Comparison of ENCODE assay signal across 8 mouse cellular contexts in genomic region chr11:78163681-78164603, GRCm38 (mm10). TPM values are rescaled to one million over a fixed set of nuclear protein-coding genes. Genes with fewer than 3 reads are reported as not detected.
DNase-seq lines count a peak whose midpoint lies in the region; ATAC-seq and TF ChIP-seq lines count a peak whose summit lies in the region.
"Had no signal": no experiment of that assay in that cellular context is flagged by ENCODE, and none has a peak within 500 bp of the region (broad histone marks: within the 10 kb centered on the region; RNA-seq: fewer than 3 reads in every experiment).

No protein-coding gene starts in this region.

- peak overlapping the region; percentile 99 for H3K27ac ChIP-seq in forebrain, embryonic 13.5 days
- peak overlapping the region; percentile 97 for H3K27ac ChIP-seq in hindbrain, embryonic 12.5 days
- H3K27ac ChIP-seq: macrophage had no signal

- no peak for TF ChIP-seq CTCF in E14TG2a.4 (conservative IDR thresholded peaks at IDR 0.05; ENCODE audit: low read length)

- no peaks in the 10 kb centered on the region for H3K9me3 ChIP-seq in E14TG2a.4 (ENCODE audit: low read length)
- no peaks in the 10 kb centered on the region for H3K9me3 ChIP-seq in forebrain, embryonic 13.5 days (replicated peaks)
- no peaks in the 10 kb centered on the region for H3K9me3 ChIP-seq in hindbrain, embryonic 12.5 days (replicated peaks)

- peak overlapping the region; percentile 98 for H3K4me3 ChIP-seq in E14TG2a.4 (replicated peaks; ENCODE audit: low read length)
- peak overlapping the region; percentile 99 for H3K4me3 ChIP-seq in forebrain, embryonic 13.5 days
- H3K4me3 ChIP-seq in hindbrain, embryonic 12.5 days, result peak overlapping the region; percentile 95

- H3K9ac ChIP-seq in forebrain, embryonic 13.5 days, result peak overlapping the region; percentile 99
- peak overlapping the region; percentile 99 for H3K9ac ChIP-seq in hindbrain, embryonic 12.5 days

- ATAC-seq in forebrain, embryonic 13.5 days, result peak; percentile 39
- ATAC-seq in hindbrain, embryonic 12.5 days (ENCODE audit: low FRiP score), result peak; percentile 77

- peaks cover 85% of the 10 kb centered on the region for H3K4me1 ChIP-seq in E14TG2a.4 (replicated peaks; ENCODE audit: low read depth, low read length)
- peaks cover 39% of the 10 kb centered on the region for H3K4me1 ChIP-seq in forebrain, embryonic 13.5 days
- peaks cover 34% of the 10 kb centered on the region for H3K4me1 ChIP-seq in hindbrain, embryonic 12.5 days

- WGBS in forebrain, embryonic 13.5 days, result 0% methylated on average over 22 of the region's 22 CpGs
- 0% methylated on average over 22 of the region's 22 CpGs for WGBS in hindbrain, embryonic 12.5 days

- peak; percentile 89 for DNase-seq in ZHBTc4 (ENCODE audit: low read depth, low spot score)
- peak; percentile 72 for DNase-seq in liver
- peak; percentile 84 for DNase-seq in neural tube, embryonic 10.5 days (ENCODE audit: extremely low spot score, low spot score)
- peak; percentile 88 for DNase-seq in thymus, postnatal 14 days

- no peaks in the 10 kb centered on the region for H3K27me3 ChIP-seq in E14TG2a.4 (ENCODE audit: insufficient read depth, low read length)
- H3K27me3 ChIP-seq in forebrain, embryonic 13.5 days, result no peaks in the 10 kb centered on the region
- H3K27me3 ChIP-seq in hindbrain, embryonic 12.5 days, result no peaks in the 10 kb centered on the region

- peak overlapping the region; percentile 81 for H3K4me2 ChIP-seq in forebrain, embryonic 13.5 days
- H3K4me2 ChIP-seq in hindbrain, embryonic 12.5 days (replicated peaks), result peak overlapping the region; percentile 84

- H3K36me3 ChIP-seq in E14TG2a.4 (ENCODE audit: insufficient read depth, low read length), result peaks cover 57% of the 10 kb centered on the region
- H3K36me3 ChIP-seq in forebrain, embryonic 13.5 days (ENCODE audit: poor library complexity, severe bottlenecking), result peaks cover 36% of the 10 kb centered on the region
- peaks cover 36% of the 10 kb centered on the region for H3K36me3 ChIP-seq in hindbrain, embryonic 12.5 days

RNA-seq across cellular contexts. Expression of gene Traf4, which starts 1.4 kb away (rescaled TPM):
- 114 and 121 TPM in 2 replicates for polyA plus RNA-seq in forebrain, embryonic 13.5 days (2015; fragmentation: Nextera tagmentation; extraction: Ambion mirVana)
- 149 and 152 TPM in 2 replicates for polyA plus RNA-seq in hindbrain, embryonic 12.5 days (2016; fragmentation: Nextera tagmentation; extraction: Ambion mirVana)

RNA-seq across cellular contexts. Expression of gene Nek8, which starts 12.5 kb away (rescaled TPM):
- 5.4 and 8.7 TPM in 2 replicates for polyA plus RNA-seq in forebrain, embryonic 13.5 days (2015; fragmentation: Nextera tagmentation; extraction: Ambion mirVana)
- 10.7 and 12.9 TPM in 2 replicates for polyA plus RNA-seq in hindbrain, embryonic 12.5 days (2016; fragmentation: Nextera tagmentation; extraction: Ambion mirVana)

RNA-seq across cellular contexts. Expression of gene Tlcd1, which starts 12.6 kb away (rescaled TPM):
- 4.7 and 7.6 TPM in 2 replicates for polyA plus RNA-seq in forebrain, embryonic 13.5 days (2015; fragmentation: Nextera tagmentation; extraction: Ambion mirVana)
- polyA plus RNA-seq in hindbrain, embryonic 12.5 days (2016; fragmentation: Nextera tagmentation; extraction: Ambion mirVana), result 9.4 and 10.2 TPM in 2 replicates

RNA-seq across cellular contexts. Expression of gene Rpl23a, which starts 19.4 kb away (rescaled TPM):
- 970 and 1,119 TPM in 2 replicates for polyA plus RNA-seq in forebrain, embryonic 13.5 days (2015; fragmentation: Nextera tagmentation; extraction: Ambion mirVana)
- polyA plus RNA-seq in hindbrain, embryonic 12.5 days (2016; fragmentation: Nextera tagmentation; extraction: Ambion mirVana), result 894 and 983 TPM in 2 replicates

RNA-seq across cellular contexts. Expression of gene Rab34, which starts 24.3 kb away (rescaled TPM):
- polyA plus RNA-seq in forebrain, embryonic 13.5 days (2015; fragmentation: Nextera tagmentation; extraction: Ambion mirVana), result 39.7 and 42.1 TPM in 2 replicates
- polyA plus RNA-seq in hindbrain, embryonic 12.5 days (2016; fragmentation: Nextera tagmentation; extraction: Ambion mirVana), result 75.2 and 81.0 TPM in 2 replicates

Comparison
In these comparisons a context has a peak if more than half of its experiments do, and no peak if none do; other contexts are left out.
1. Peak in every context shown above with its lines: DNase-seq, ATAC-seq, H3K4me3 ChIP-seq and H3K27ac ChIP-seq.